Mouse (Mus musculus): ENCODE measurements around the gene Trim25. TPM values are rescaled to one million over a fixed set of nuclear protein-coding genes. Genes with fewer than 3 reads are reported as not detected.

The Trim25 gene
- 51.5 and 52.9 TPM in 2 replicates for polyA plus RNA-seq (2012; rRNA removed)

- peak; percentile 92 for DNase-seq
- Histone ChIP-seq H3K4me3 (replicated peaks; ENCODE audit: extremely low read depth, low read depth, low read length) (peak within 1 kb of the TSS; percentile 93), H3K4me1 (ENCODE audit: control insufficient read depth, insufficient read depth, low read length) (peaks cover 19% of the 10 kb centered on the region)
- no peak for TF ChIP-seq CTCF (IDR thresholded peaks at IDR 0.05; ENCODE audit: insufficient read depth, low read length)
- peak; percentile 98 for TF ChIP-seq POLR2A (IDR thresholded peaks at IDR 0.05; ENCODE audit: borderline replicate concordance, extremely low read depth, low read depth, low read length)
- WGBS = 2% methylated on average over 48 of the region's 48 CpGs
These were observed at the start of gene Trim25 for GRCm38 (mm10) chr11:88998974-88999722. Trim25 (plus strand) TSS chr11:88999376.

- no peak for DNase-seq
- TF ChIP-seq CTCF (IDR thresholded peaks at IDR 0.05; ENCODE audit: insufficient read depth, low read length) = no peak
- no peak for TF ChIP-seq POLR2A (IDR thresholded peaks at IDR 0.05; ENCODE audit: borderline replicate concordance, extremely low read depth, low read depth, low read length)
- no peak overlapping the region for H3K4me3 ChIP-seq (replicated peaks; ENCODE audit: extremely low read depth, low read depth, low read length)
- no peaks in the 10 kb centered on the region for H3K4me1 ChIP-seq (ENCODE audit: control insufficient read depth, insufficient read depth, low read length)
- 78% methylated on average over 8 of the region's 8 CpGs for WGBS
These were observed 49.2 kb upstream of the Trim25 start for GRCm38 (mm10) chr11:88949802-88950639.

GRCm38 (mm10) chr11:88950640-88951250, 48.4 kb upstream of the Trim25 start:
- H3K4me3 ChIP-seq (replicated peaks; ENCODE audit: extremely low read depth, low read depth, low read length) = no peak overlapping the region
- DNase-seq = no peak
- 80% methylated on average over 13 of the region's 13 CpGs for WGBS
- H3K4me1 ChIP-seq (ENCODE audit: control insufficient read depth, insufficient read depth, low read length) = no peaks in the 10 kb centered on the region
- TF ChIP-seq CTCF (IDR thresholded peaks at IDR 0.05; ENCODE audit: insufficient read depth, low read length) (no peak), POLR2A (IDR thresholded peaks at IDR 0.05; ENCODE audit: borderline replicate concordance, extremely low read depth, low read depth, low read length) (no peak)

GRCm38 (mm10) chr11:88951576-88951975, 47.6 kb upstream of the Trim25 start:
- TF ChIP-seq POLR2A (IDR thresholded peaks at IDR 0.05; ENCODE audit: borderline replicate concordance, extremely low read depth, low read depth, low read length) = no peak
- no peak for TF ChIP-seq CTCF (IDR thresholded peaks at IDR 0.05; ENCODE audit: insufficient read depth, low read length)
- H3K4me1 ChIP-seq (ENCODE audit: control insufficient read depth, insufficient read depth, low read length) = no peaks in the 10 kb centered on the region
- DNase-seq = no peak
- H3K4me3 ChIP-seq (replicated peaks; ENCODE audit: extremely low read depth, low read depth, low read length) = no peak overlapping the region
- WGBS = 97% methylated on average over 2 of the region's 2 CpGs

GRCm38 (mm10) chr11:88952117-88952516, 47.1 kb upstream of the Trim25 start:
- Histone ChIP-seq H3K4me1 (ENCODE audit: control insufficient read depth, insufficient read depth, low read length) (no peaks in the 10 kb centered on the region), H3K4me3 (replicated peaks; ENCODE audit: extremely low read depth, low read depth, low read length) (no peak overlapping the region)
- no peak for DNase-seq
- WGBS = 92% methylated on average over 5 of the region's 5 CpGs
- TF ChIP-seq POLR2A (IDR thresholded peaks at IDR 0.05; ENCODE audit: borderline replicate concordance, extremely low read depth, low read depth, low read length) = no peak
- no peak for TF ChIP-seq CTCF (IDR thresholded peaks at IDR 0.05; ENCODE audit: insufficient read depth, low read length)

- Histone ChIP-seq H3K4me1 (ENCODE audit: control insufficient read depth, insufficient read depth, low read length) (no peaks in the 10 kb centered on the region), H3K4me3 (replicated peaks; ENCODE audit: extremely low read depth, low read depth, low read length) (no peak overlapping the region)
- no peak for DNase-seq
- TF ChIP-seq POLR2A (IDR thresholded peaks at IDR 0.05; ENCODE audit: borderline replicate concordance, extremely low read depth, low read depth, low read length) (no peak), CTCF (IDR thresholded peaks at IDR 0.05; ENCODE audit: insufficient read depth, low read length) (no peak)
- 94% methylated on average over 3 of the region's 3 CpGs for WGBS
These were observed 45.6 kb upstream of the Trim25 start for GRCm38 (mm10) chr11:88953582-88953981.

GRCm38 (mm10) chr11:88954803-88955202, 44.4 kb upstream of the Trim25 start:
- Histone ChIP-seq H3K4me1 (ENCODE audit: control insufficient read depth, insufficient read depth, low read length) (no peaks in the 10 kb centered on the region), H3K4me3 (replicated peaks; ENCODE audit: extremely low read depth, low read depth, low read length) (peak overlapping the region; percentile 37)
- no peak for DNase-seq
- under 1% methylated on average over 4 of the region's 4 CpGs for WGBS
- no peak for TF ChIP-seq CTCF (IDR thresholded peaks at IDR 0.05; ENCODE audit: insufficient read depth, low read length)
- TF ChIP-seq POLR2A (IDR thresholded peaks at IDR 0.05; ENCODE audit: borderline replicate concordance, extremely low read depth, low read depth, low read length) = no peak

- peak within 1 kb of the TSS; percentile 92 for H3K4me3 ChIP-seq (replicated peaks; ENCODE audit: extremely low read depth, low read depth, low read length)
- peak; percentile 70; the same call in 1 of the 2 replicates for TF ChIP-seq POLR2A (IDR thresholded peaks at IDR 0.05; ENCODE audit: borderline replicate concordance, extremely low read depth, low read depth, low read length)
- peak; percentile 55 for TF ChIP-seq CTCF (IDR thresholded peaks at IDR 0.05; ENCODE audit: insufficient read depth, low read length)
- no peaks in the 10 kb centered on the region for H3K4me1 ChIP-seq (ENCODE audit: control insufficient read depth, insufficient read depth, low read length)
- peak; percentile 97 for DNase-seq
- 3% methylated on average over 34 of the region's 34 CpGs for WGBS
These were observed 43.8 kb upstream of the Trim25 start, which contains the start of gene Scpep1 for GRCm38 (mm10) chr11:88955217-88955969. Scpep1 (minus strand) TSS chr11:88955465.
